Mouse (Mus musculus) thymus, postnatal 14 days (tissue): ENCODE data around the gene Chtf18.

Experiments used
- DNase-seq: peaks from one replicate; pipeline ENCODE4 v3.0.0; 2021

The Chtf18 gene

DNA sequence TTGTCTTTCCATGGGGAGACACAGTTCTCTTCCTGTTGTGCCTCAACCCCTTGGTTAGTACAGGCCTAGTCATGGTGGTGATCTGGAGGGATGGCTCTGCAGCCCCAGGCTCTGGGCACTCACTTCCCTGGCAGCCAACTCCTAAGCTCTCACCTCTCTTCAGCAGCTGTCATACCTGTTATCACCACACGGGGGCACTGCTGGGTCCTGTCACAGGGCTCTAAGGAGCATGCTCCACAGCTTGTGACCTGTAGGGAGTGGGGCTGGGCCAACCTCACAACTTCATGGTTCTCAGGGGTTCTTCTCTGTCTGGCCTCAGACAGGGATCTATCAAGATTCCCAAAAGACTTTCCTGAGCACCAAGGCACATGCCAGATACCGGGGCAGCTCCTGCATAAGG is 4.9 kb upstream of the Chtf18 start:
- DNase-seq = peak; percentile 83

DNA sequence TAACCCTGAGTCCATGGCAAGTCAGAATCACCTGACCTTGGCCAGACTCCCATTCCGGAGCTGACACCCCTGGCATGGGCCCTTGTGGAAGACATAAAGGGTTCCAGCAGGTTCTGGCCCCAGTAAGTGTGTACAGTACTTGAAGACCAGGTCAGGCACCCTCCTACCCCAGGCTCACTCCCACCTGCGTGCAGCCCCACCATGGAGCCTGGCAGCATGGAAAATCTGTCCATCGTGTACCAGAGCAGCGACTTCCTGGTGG is 721 bp upstream of the Chtf18 start:
- peak; percentile 31 for DNase-seq

DNA sequence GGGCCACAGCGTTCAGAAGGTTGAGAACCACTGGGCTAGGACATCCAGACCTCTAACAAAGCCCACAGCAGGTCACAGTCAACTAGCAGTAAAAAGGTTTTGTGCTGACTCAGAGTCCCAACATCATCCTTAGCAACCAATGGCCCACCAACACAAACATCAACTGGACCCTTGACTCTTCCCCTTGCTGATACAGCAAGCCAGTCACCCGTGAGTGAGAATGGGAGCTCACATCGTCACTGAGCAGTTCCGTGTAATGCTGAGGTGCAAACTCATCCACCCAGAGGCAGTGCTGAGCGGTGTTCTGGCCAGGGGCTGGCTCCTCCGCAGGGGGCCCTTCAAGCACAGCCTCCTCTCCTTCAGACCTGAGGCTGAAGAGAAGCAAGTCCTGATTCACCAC is 2.0 kb downstream of the Chtf18 start:
- DNase-seq = no peak

DNA sequence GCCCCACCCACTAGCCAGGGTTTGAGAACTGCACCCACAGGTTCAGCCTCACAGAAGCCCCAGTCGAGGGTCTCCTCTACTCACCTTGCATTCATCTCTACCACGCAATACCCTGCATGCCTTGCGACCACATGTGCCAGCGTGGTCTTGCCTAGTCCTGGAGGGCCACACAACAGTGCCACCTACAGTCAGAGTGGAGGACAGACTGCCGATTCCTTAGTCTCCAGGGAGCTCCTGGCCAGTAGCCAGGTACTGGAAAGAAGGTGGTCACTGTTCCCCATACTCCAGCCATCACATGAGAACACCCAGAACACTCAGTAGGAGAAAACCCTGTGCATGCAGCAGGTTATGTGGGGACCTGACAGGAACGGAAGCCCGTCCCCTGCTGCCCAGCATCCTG is 3.3 kb downstream of the Chtf18 start:
- DNase-seq = no peak

DNA sequence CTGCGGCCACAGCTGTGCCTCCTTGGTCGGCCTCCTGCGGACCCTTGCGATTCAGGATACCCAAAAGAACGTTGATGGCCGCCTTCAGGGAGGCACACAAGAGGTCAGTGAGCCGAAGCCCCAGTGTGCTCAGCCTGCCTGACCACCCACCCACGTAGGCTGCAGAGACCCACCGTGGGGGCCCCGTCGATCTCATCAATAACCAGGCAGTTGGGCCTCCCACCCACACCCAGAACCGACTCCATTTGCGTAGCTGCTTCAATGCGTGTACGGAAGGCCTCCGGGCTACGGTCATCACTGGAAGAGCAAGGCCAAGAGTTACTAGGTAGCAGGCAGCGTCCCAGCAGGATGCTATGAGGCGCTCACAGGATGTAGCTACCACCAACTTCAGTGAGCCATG is 3.7 kb downstream of the Chtf18 start:
- no peak for DNase-seq

DNA sequence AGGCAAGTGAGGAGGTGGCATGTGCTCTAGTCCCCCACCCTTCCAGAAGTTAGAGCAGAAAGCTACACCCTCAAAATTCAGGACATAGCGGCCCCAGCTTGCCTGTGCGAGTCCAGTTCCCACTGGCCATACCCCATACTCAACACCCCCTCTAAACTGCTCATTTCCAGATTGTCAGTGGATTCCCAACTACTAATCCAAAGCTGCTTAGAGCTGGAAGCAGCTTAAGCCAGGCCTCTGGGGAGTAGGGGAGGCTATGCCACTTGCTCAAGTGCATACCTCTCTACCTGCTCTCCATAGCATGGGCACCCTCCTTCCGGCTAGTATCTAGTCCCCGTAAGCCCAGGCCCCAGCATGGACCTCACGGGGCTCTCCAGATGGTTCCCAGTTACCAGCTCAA is 5.7 kb downstream of the Chtf18 start:
- DNase-seq = no peak

DNA sequence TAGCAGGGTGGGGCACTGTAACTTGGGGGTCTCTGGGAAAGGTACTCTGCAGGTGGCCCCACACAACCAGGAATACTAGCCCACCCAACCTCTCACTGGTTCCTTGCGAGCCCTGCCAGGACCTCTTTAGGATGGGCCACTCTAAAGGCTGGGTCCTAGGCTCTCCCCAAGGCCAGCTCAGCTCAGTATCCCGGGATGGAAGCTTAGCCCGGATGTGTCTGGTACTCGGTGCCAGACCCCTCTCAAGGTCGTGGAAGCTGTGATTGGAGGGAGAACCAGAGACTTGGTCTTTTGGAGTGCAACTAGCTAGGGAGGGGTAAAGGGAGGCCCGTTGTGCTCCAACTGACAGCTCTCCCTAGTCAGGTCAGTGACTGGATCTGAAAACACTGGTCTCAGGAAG is 9.5 kb downstream of the Chtf18 start:
- no peak for DNase-seq

DNA sequence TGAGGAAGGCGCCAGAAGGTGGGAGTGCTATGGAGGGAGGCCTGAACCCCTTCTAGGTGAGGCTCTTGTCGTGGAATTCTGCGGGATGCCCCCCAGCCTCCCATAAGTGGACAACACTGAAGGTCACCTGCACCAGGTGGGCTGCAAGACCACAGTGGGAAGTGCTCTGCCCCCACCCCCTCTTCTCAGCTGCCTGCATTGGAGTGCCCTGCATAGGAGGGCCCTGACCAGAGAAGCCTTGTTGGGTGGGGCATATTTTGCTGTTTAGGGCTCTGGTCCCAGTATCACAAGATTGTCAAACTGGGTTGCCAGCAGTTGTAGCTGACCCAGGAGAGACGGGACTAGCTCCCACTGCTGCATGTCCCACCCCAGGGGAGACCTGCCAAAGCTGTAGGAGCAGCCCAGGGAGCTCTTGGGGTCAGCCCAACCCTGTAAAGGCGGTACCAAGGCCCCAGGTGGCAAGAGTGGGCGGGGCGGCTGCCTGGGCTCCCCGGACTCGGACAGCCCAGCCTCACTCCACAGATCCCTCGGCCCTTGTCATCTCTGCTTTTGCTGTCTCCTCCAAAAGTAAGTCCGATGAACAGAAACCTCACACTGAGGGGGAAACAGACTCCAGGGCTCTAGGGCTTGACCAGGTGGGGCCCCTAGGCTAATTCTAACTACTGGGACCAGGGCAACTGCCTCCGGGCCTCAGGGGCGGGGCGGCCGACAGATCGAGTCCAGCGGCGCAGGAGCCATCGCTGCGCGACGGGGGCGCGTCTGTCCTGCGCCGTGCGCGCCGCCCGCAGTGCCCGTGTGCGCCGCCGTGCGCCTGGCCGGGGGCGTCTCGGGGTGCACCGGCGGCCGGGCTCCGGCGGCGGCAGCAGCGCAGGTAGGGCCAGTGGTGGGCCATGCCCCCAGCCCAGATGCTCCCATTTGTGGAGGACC is 10.2 kb downstream of the Chtf18 start, which contains the start of gene Gng13:
Gng13 (plus strand) TSS at position 461 of the 927 bp plus-strand sequence.
- no peak for DNase-seq

DNA sequence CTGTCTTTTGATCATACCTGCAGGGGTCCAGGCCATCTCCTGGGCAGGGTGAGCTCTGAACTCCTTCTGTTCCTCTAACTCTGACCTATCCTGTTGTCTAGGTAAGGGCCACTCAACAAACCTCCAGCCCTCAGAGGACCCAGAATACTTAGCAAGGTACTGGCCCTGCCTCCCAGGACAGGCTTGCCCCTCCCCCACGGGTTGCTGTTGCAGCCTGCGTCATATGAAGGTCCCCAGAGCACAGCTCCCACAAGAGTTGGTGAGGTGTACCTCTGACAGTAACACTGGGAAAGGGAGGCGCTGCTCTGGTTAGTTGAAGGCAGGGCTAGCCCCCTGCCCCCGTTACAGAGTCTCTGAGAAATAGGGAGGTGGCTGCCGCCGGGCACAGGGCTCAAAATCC is 11.1 kb downstream of the Chtf18 start:
- DNase-seq = no peak

DNA sequence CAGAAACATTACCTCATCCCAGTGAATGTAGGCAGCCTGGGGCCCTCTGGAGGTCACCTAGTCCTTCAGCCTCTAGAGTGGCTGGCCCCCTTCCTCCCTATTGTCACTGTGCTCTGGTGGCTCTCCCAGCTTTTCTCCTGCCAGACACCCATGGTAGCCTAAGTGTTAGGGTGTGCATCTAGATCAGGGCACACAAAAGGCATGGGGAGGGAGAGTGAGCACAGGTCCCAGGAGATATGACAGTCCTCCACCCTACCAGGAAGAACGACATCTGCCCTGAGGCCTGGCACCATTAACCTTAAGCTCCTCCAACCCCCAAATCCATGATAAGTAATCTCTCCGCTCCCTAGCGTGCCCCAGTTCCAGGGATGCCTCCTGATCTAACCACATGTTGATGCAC is 11.6 kb downstream of the Chtf18 start:
- no peak for DNase-seq

DNA sequence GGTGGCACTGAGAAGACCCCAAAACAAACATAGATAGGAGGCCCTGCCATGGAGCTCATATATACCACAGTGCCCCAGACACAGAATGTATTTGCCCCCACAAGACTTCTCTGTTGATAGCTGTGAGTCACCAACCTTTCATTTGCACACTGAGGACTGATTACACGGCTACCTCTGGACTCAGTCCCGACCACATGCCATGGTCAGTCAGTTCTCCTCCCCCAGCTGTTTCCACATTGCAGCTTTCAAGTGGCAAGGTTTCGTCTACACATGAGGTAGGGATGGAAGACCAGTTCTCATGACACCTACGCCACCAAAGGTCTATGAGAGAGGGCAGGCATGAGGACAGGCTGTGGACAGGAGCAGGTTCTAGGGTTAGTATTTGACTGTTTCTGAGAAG is 16.1 kb downstream of the Chtf18 start:
- DNase-seq = no peak

DNA sequence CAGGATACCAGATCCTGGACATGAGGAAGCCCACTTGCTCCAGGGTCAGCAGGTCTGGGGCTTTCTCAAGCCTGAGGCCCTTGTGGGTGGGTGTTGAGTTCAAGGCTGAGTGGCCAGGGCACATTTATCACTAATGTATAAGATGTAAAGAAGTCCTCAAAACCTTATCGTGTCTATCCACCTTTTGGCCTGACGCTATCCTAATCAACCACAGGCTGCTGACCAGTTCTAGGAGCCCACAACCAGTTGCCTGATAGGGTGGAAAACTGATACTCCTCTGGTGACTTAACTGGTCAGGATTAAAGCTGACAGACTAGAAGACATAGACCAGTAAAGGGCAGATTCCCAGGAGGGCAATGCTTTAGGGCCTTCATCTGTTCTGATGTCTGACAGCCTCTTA is 17.2 kb downstream of the Chtf18 start:
- no peak for DNase-seq

DNA sequence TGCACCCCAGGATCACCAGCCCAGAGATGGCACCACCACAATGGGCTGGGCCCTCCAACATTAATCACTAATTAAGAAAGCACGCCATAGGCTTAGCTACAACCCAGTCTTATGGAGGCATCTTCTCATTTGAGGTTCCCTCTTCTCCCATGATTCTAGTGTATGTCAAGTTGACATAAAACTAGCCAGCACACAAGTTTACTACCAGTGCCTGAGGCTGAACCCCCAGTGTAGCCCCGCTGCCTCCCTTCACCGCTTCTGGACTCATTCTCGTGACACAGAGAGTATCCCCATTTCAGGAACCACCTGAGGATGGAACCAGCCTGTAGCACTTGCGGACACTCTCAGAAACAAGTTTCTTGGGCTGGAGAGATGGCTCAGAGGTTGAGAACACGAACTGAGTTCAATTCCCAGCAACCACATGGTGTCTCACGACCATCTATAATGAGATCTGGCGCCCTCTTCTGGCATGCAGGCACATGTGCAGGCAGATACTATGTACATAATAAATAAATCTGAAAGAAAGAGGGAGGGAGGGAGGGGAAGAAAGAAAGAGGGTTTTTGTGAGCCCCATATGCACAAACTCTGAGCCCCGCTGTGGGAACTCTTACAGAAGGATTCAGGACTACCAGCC is 26.2 kb downstream of the Chtf18 start:
- DNase-seq = no peak

DNA sequence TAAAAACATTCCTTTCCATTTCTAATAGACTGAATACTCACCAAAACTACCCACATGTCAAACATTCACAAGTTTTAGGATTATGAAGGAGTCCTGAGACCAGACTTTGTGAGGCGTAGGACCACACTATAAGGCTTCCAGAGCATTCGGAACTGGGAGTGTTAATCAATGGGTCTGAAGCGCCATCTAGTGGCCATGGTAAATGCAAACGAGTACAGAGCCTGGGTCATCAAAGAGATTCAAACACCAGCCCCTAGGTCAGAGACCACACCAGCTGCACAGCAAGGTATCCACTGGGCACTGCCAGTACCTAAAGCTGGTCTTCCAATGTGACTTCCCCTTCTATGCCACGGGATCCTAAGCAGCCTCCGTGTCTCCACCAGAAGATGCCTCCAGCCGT is 28.8 kb downstream of the Chtf18 start:
- DNase-seq = peak; percentile 75

DNA sequence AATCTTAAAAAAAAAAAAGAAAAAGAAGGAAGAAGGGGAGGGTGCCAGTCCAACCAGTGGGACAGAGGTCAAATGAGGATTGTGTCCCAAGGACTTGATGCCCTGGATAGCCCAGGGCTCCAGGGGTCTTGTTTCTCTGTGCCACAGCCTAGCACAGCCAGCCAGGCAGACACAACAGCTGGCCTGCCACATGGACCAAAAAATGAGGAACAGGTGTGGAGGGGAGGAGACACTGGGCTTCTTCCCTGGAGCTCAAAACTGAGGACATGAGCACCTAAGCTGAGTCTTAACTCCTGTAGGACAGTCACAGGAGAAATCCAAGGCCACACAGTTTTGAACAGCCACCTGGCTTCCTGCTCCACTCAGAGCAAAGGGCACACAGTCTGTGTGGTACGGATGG is 31.0 kb downstream of the Chtf18 start:
- no peak for DNase-seq

DNA sequence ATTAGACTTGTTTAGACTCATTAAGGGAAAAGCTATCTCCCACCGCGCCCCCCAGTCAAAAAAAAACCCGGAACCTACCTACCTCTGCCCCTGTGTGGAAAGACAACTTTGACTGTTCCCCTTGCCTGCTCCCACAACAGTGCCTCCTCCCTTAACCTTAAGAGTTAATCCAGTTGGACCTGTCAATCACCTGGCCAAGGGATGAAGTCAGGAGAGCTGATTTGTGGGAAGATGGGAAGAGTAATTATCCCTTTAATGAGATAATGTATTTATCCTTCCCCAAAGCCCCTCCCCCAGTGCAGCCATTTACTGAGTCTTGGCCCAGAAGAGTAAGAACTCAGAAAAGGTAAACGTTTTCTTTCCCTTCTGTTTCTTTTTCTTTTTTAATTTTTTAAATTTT is 38.3 kb downstream of the Chtf18 start:
- no peak for DNase-seq

DNA sequence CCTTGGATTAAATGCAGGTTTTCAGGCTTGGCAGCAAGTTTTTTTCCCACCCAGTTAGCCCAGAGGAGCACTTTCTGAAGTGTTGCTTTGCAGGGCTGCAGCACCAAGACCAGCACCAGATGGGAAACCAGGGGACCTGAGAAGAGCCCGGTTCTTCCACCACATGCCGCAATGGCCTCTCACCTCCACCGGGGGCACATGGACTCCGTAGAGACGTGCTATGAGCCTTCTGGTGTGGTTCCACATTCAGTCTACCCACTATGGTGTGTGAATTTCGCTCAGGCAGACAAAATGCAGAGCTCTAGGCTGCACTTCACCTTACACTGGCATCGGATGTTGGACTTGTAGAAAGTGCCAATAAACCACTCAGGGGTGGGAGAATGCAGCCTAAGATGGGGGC is 40.9 kb downstream of the Chtf18 start:
- DNase-seq = peak; percentile 23

DNA sequence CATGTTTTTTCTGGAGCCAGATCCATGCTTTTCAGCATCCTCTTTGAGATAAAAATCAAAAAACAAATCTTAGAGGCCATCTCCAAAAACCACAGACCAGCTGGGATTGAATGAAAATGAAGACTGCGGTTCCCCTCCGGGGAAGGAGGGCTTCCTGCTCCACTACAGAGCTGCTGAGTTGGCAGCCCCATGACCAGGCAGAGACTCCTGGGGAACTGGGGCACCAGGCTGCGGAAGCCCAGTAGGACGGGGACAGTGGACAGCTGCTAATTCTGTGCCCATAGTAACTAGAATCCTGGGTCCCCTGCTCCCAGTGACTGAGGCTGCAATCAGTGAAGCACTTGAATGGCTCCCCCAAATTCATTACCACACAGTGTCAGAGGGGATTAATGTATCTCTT is 45.6 kb downstream of the Chtf18 start:
- DNase-seq = no peak

DNA sequence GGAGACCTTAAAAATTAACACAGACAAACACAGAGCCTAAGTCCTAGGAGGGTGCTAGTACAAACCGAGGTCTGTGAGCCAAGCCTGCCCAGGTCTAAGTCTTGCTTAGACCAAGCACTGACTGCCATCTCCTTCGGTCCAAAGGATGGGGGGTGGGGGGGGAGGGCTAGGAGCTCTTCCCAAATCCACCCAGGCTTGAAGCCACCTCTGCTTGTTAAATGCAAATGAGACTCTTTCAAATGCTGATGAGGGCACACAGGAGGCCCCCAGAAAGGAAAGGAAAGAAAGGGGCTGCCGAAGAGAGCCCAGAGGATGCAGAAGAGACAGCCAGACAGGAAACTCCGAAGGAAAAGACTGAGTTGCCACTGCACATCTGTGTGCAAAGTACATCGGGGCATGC is 47.4 kb downstream of the Chtf18 start:
- no peak for DNase-seq

DNA sequence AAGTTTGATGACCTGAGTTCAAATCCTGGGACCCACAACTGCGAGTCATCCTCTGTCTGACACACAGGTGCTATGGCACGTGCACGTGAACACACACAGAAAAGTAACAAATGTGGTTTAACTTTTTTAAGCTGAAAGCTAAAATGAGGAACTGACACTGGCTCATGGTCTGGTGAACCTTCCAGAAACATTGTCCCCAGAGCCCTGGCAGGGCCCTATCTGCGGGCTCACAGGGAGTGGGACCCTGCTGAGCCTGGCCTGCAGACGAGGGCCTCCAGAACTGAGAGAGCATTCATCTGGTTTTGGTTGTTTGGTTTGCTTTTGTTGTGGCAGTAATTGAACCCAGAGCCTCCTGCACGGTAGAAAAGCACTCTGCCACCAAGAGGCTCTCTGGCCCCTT is 49.2 kb downstream of the Chtf18 start:
- DNase-seq = no peak

DNA sequence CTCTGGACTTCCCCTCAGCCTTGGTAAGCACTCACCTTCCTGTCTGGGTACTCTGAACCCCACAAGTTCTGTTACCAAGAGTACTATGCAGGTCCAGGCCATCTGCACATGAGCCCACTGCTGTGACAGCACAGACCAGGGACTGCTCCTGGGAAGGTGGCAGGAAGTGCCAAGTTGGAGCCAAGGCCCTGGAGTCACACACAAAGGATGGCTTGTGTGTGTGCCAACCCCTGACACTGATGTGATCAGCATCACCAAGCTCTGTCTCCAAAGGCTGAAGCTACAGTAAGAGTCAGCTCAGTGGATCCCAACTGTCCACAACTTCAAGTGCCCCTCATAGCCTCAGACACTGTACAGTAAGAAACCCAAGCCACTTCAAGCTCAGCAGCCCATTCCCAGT is 54.2 kb downstream of the Chtf18 start:
- DNase-seq = no peak
